Mouse (Mus musculus) limb, embryonic 13.5 days (tissue): ENCODE measurements around the gene Igdcc3. TPM values are rescaled to one million over a fixed set of nuclear protein-coding genes. Genes with fewer than 3 reads are reported as not detected.

Source experiments
- ATAC-seq: fragments of 200-750 bp; cut with Nextera tagmentation; 2 replicates; pipeline ENCODE4 v1.8.0; 2017; ENCODE audit warnings: low read depth, moderate number of reproducible peaks, moderate TSS enrichment; ENCODE audit not compliant: low FRiP score
- H3K27ac ChIP-seq: fragments of 300-500 bp; sonication (generic); 2 replicates; pipeline ENCODE4 v1.5.1; 2015; ENCODE audit warnings: inconsistent platforms, mild to moderate bottlenecking, moderate library complexity
- H3K27me3 ChIP-seq: fragments of 300-500 bp; sonication (generic); 2 replicates; pipeline ENCODE4 v1.6.1; 2015; ENCODE audit warnings: mild to moderate bottlenecking, inconsistent platforms
- H3K36me3 ChIP-seq: fragments of 300-500 bp; sonication (generic); 2 replicates; pipeline ENCODE4 v1.6.1; 2015; ENCODE audit warnings: inconsistent platforms, mild to moderate bottlenecking, moderate library complexity
- H3K4me1 ChIP-seq: fragments of 300-500 bp; sonication (generic); 2 replicates; pipeline ENCODE4 v1.6.1; 2015; ENCODE audit warnings: inconsistent platforms
- H3K4me2 ChIP-seq: fragments of 300-500 bp; sonication (generic); replicated peaks from 2 replicates; pipeline ENCODE4 v1.6.1; 2015; ENCODE audit warnings: inconsistent platforms, mild to moderate bottlenecking, moderate library complexity
- H3K4me3 ChIP-seq: fragments of 300-500 bp; sonication (generic); 2 replicates; pipeline ENCODE4 v1.5.1; 2015; ENCODE audit warnings: moderate library complexity, mild to moderate bottlenecking, inconsistent platforms
- H3K9ac ChIP-seq: fragments of 300-500 bp; sonication (generic); 2 replicates; pipeline ENCODE4 v1.6.1; 2015; ENCODE audit warnings: mild to moderate bottlenecking, inconsistent platforms
- H3K9me3 ChIP-seq: fragments of 300-500 bp; sonication (generic); 2 replicates; pipeline ENCODE4 v1.6.1; 2016; ENCODE audit warnings: inconsistent platforms
- WGBS: fragments of 180-500 bp; shearing (Covaris S2); methylation state at CpG from one replicate; pipeline ENCODE4 v1.1.7; 2015; 5-methylcytosine and 5-hydroxymethylcytosine counted together
- polyA plus RNA-seq: library from polyadenylated mRNA; unstranded; fragments of >200 nt; fragmentation: Nextera tagmentation; extraction: Ambion mirVana; gene quantifications from 2 replicates; pipeline ENCODE4 v1.2.1, GENCODE M21; 2015

Gene Igdcc3
- polyA plus RNA-seq, 1 experiment from 2014 or later = 1.2 TPM

DNA sequence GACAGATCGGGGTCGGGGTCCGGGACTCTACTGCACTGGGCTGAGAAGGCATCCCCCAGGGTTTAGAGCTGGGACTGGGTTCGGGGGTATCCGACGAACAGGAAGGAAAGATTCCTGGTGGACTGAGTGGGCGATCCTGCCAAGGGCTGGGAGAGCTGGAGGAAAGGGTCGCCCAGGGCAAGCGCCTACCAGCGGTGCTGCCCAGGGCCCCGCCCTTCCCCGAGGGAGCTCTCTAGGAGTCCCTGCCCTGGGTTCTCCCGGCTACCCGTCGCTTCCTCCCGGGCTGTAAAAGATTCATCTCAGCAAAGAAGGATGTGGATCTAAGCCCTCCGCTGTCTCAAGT lies 958 bp downstream of the Igdcc3 start:
- Histone ChIP-seq H3K36me3 (no peaks in the 10 kb centered on the region), H3K27me3 (peaks cover 59% of the 10 kb centered on the region), H3K9ac (peak overlapping the region; percentile 80), H3K4me2 (peak overlapping the region; percentile 98), H3K4me1 (peaks cover 17% of the 10 kb centered on the region), H3K9me3 (no peaks in the 10 kb centered on the region), H3K4me3 (peak overlapping the region; percentile 75), H3K27ac (peak overlapping the region; percentile 67; the same call in 1 of the 2 replicates)
- WGBS = under 1% methylated on average over 17 of the region's 17 CpGs
- peak; percentile 12; the same call in 1 of the 2 replicates for ATAC-seq

DNA sequence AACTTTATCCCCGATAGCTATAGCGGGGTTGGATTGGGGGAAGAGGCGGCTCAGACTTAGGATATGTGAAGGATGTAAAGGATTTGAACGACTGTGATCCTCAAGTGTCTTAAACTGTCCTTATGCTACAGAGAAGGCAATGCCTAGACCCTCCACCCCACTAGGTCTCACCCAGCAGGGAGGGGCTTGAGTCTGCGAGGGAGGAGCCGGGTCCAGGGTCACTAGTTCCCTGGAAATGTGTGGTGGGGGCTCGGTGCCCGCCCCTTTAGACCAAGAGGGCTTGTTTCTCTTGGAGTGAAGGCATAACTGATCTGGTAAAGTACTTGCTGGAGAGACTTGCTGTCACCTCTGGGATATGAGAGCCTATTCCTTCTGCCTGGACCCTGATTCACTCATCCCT lies 1.4 kb downstream of the Igdcc3 start:
- H3K27me3 ChIP-seq = peaks cover 59% of the 10 kb centered on the region
- 2% methylated on average over 8 of the region's 8 CpGs for whole genome bisulfite sequencing

DNA sequence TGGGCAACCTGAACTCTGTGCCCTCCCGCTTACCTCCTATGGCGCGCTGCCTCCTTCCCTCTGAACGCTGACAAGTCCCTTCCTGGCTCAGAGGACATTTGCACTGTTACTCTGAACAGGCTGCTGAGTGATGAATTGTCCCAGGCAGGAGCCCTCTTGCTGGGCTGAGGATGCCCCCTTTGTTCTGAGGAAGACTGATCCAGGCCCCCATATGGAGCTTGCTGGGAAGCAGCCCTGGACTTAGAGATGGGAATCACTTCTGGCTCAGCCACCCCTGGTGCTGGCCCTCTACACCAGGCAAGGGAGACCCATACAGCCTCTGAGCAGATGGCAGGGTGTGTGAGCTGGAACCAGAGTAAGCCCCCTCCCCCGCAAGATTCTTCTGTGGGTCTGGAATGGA lies 5.0 kb downstream of the Igdcc3 start:
- H3K4me3 ChIP-seq = no peak overlapping the region
- no peak overlapping the region for H3K4me2 ChIP-seq
- 76% methylated on average over 5 of the region's 5 CpGs for WGBS
- H3K27me3 ChIP-seq = peaks cover 31% of the 10 kb centered on the region
- no peaks in the 10 kb centered on the region for H3K36me3 ChIP-seq
- no peak overlapping the region for H3K27ac ChIP-seq
- no peak for ATAC-seq
- peaks cover 12% of the 10 kb centered on the region for H3K4me1 ChIP-seq
- no peaks in the 10 kb centered on the region for H3K9me3 ChIP-seq
- H3K9ac ChIP-seq = no peak overlapping the region

More for the DNA sequence above, 1.4 kb downstream of the Igdcc3 start:
- Histone ChIP-seq H3K9ac (peak overlapping the region; percentile 80), H3K36me3 (no peaks in the 10 kb centered on the region), H3K4me3 (peak overlapping the region; percentile 75), H3K9me3 (no peaks in the 10 kb centered on the region), H3K4me1 (peaks cover 17% of the 10 kb centered on the region), H3K27ac (no peak overlapping the region), H3K4me2 (peak overlapping the region; percentile 98)
- no peak for ATAC-seq

GRCm38 (mm10) chr9:65148507-65148906 lies 7.5 kb downstream of the Igdcc3 start:
- peaks cover 19% of the 10 kb centered on the region for H3K27me3 ChIP-seq
- H3K27ac ChIP-seq = no peak overlapping the region
- H3K36me3 ChIP-seq = no peaks in the 10 kb centered on the region
- H3K4me1 ChIP-seq = peaks cover 7% of the 10 kb centered on the region
- H3K9ac ChIP-seq = no peak overlapping the region
- ATAC-seq = no peak
- WGBS = 84% methylated on average over 7 of the region's 7 CpGs
- H3K4me2 ChIP-seq = no peak overlapping the region
- H3K9me3 ChIP-seq = no peaks in the 10 kb centered on the region
- H3K4me3 ChIP-seq = no peak overlapping the region

DNA sequence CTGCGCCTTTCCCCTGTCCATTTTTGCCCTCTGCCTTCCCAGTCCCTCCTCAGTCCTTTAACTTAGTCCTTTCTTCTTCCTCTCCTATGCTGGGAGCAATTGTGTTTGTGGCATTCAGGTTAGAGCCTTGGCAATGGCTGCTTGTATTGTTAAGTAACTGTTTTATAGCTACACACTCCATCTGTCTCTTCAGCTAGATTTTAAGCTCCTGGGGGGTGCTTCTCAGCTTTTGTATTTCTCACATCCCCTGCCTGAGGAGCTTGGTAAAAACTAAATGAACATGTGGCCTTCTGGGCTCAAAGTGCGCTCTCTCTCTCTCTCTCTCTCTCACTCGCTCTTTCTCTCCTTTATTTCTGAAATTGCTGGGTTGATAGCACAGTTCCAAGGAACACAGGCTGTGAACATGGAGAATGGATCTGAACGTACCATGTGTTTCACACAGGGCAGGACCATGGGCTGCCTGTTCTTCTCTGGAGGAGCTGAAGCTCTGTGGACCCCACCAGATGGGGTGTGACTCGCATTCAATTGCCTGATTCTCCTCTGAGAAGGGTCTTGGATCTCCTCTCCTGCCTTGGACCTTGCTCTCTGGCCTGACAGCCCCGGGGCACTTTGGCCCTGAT lies 11.8 kb downstream of the Igdcc3 start:
- Histone ChIP-seq H3K4me2 (no peak overlapping the region), H3K4me1 (peaks cover 28% of the 10 kb centered on the region), H3K27me3 (peaks cover 35% of the 10 kb centered on the region), H3K9me3 (no peaks in the 10 kb centered on the region), H3K4me3 (no peak overlapping the region), H3K27ac (peak overlapping the region; percentile 28; the same call in 1 of the 2 replicates), H3K36me3 (no peaks in the 10 kb centered on the region), H3K9ac (no peak overlapping the region)
- 50% methylated on average over 6 of the region's 6 CpGs for WGBS
- ATAC-seq = no peak

DNA sequence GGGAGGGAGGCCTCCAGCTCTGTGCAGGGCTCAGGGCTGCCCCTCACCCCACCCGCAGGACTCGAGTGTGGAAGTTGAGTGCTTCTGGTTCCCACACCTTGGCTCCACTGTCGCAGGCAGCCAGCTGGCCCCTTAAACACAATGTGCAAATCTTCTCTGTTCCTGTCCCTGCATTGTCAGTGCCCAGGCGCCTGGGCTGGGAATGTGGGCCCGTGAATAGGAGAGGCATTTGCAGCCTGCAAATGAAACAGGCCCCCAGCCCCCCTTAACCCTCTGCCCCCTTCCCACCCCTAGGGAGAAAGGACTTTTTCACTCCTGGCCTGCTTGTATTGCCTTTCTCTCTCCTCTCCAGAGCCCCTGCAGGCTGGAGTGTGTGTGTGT lies 12.3 kb downstream of the Igdcc3 start:
- H3K4me3 ChIP-seq = no peak overlapping the region
- H3K9ac ChIP-seq = no peak overlapping the region
- no peak overlapping the region for H3K4me2 ChIP-seq
- 2% methylated on average over 5 of the region's 5 CpGs for WGBS
- ATAC-seq = no peak
- H3K27ac ChIP-seq = peak overlapping the region; percentile 28; the same call in 1 of the 2 replicates
- H3K36me3 ChIP-seq = no peaks in the 10 kb centered on the region
- H3K27me3 ChIP-seq = peaks cover 40% of the 10 kb centered on the region
- no peaks in the 10 kb centered on the region for H3K9me3 ChIP-seq
- H3K4me1 ChIP-seq = peaks cover 28% of the 10 kb centered on the region

DNA sequence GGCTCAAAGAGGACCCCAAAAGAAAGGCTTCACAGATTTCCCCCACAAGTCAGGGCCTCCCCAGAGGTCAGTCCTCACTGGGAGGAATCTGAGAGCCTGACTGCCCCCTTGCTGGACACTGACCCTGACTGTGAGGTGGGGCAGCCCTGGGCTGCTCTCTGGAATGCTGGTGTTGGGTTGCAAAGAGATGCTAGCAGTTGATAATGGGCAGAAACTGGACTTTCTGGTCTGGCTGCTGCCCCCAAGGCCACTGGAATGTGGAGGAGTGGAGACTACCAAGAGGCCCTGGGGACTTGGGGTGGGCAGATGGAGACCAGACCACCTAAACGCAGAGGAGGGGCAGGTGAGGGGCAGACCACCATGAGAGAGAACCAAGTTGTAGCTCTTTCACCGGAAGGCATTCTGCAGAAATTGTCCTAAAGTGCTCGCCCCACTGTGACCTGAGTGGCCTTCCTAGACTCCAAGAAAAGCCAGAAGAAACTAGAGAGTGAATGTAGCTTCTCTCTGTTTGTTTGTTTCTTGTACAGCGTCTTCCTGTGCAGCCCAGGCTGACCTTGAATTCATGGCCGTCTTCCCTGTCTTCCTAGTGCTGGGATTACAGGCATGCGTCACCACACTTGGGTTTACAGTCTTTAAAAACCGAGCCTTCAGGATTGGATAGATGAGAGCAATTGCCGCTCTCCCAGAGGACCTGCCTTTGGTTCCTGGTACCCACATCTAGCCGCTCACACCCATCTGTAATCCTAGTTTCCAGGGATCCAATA lies 13.9 kb downstream of the Igdcc3 start:
- Histone ChIP-seq H3K4me1 (peaks cover 28% of the 10 kb centered on the region), H3K4me2 (no peak overlapping the region), H3K9me3 (no peaks in the 10 kb centered on the region), H3K4me3 (no peak overlapping the region), H3K9ac (no peak overlapping the region), H3K36me3 (no peaks in the 10 kb centered on the region), H3K27me3 (peaks cover 51% of the 10 kb centered on the region), H3K27ac (no peak overlapping the region)
- no peak for ATAC-seq
- 51% methylated on average over 9 of the region's 9 CpGs for WGBS

- Histone ChIP-seq H3K4me2 (no peak overlapping the region), H3K9ac (no peak overlapping the region), H3K27ac (no peak overlapping the region), H3K36me3 (no peaks in the 10 kb centered on the region), H3K9me3 (no peaks in the 10 kb centered on the region), H3K4me1 (peaks cover 28% of the 10 kb centered on the region), H3K4me3 (no peak overlapping the region), H3K27me3 (peaks cover 68% of the 10 kb centered on the region)
- WGBS = 8% methylated on average over 8 of the region's 8 CpGs
- ATAC-seq = no peak
Measured at GRCm38 (mm10) chr9:65156604-65157003, 15.6 kb downstream of the Igdcc3 start.

DNA sequence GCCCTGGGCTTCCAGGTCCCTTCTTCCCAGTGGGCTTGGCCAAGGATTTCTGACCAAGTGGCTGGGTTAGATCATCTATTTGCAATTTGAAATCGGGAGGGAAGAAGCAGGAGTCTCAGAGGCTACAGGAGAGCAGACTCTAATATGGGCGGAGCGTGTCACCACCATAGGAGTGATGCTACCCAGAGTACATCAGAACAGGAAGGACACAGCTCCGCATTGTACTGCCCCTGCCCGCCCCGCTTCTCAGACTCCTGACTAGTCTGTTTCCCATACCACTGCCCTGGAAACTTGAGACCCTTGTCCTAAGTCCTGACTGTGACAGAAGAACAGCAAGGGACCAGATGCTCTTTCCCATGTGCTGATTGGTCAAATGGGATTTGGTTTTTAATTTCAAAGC lies 16.6 kb downstream of the Igdcc3 start:
- no peaks in the 10 kb centered on the region for H3K9me3 ChIP-seq
- no peak overlapping the region for H3K4me2 ChIP-seq
- H3K4me1 ChIP-seq = peaks cover 35% of the 10 kb centered on the region
- no peak overlapping the region for H3K9ac ChIP-seq
- no peak for ATAC-seq
- peaks cover 78% of the 10 kb centered on the region for H3K27me3 ChIP-seq
- 41% methylated on average over 6 of the region's 6 CpGs for WGBS
- no peaks in the 10 kb centered on the region for H3K36me3 ChIP-seq
- H3K4me3 ChIP-seq = no peak overlapping the region
- no peak overlapping the region for H3K27ac ChIP-seq

DNA sequence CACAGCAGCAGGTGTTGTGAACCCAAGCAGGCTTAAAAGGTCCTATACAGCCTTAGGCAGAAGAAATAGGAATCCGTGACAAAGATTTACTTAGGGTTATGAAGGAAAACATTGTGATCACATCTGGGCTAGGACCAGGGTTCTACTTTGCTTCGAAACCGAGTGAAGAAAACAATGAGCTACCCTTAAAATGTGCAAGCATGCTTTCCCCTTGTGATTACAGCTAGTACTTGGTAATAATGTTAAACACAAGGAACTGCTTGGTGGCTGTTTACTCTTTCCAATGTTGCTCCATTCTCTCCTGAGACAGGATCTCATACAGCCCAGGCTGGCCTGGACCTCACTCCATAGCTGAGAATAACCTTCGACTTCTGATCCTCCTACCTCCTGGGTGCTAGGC lies 20.2 kb downstream of the Igdcc3 start:
- no peak overlapping the region for H3K4me2 ChIP-seq
- ATAC-seq = no peak
- no peaks in the 10 kb centered on the region; the same call in 1 of the 2 replicates for H3K9me3 ChIP-seq
- WGBS = 39% methylated on average over 4 of the region's 4 CpGs
- H3K36me3 ChIP-seq = no peaks in the 10 kb centered on the region
- no peak overlapping the region for H3K27ac ChIP-seq
- peaks cover 94% of the 10 kb centered on the region for H3K27me3 ChIP-seq
- H3K4me1 ChIP-seq = peaks cover 30% of the 10 kb centered on the region
- no peak overlapping the region for H3K4me3 ChIP-seq
- no peak overlapping the region for H3K9ac ChIP-seq

- H3K9ac ChIP-seq = no peak overlapping the region
- no peaks in the 10 kb centered on the region; the same call in 1 of the 2 replicates for H3K9me3 ChIP-seq
- H3K4me2 ChIP-seq = no peak overlapping the region
- peaks cover 30% of the 10 kb centered on the region for H3K4me1 ChIP-seq
- no peaks in the 10 kb centered on the region for H3K36me3 ChIP-seq
- peaks cover 94% of the 10 kb centered on the region for H3K27me3 ChIP-seq
- WGBS = 27% methylated on average over 8 of the region's 8 CpGs
- no peak overlapping the region for H3K4me3 ChIP-seq
- H3K27ac ChIP-seq = no peak overlapping the region
- no peak for ATAC-seq
Measured at GRCm38 (mm10) chr9:65161881-65162280, 20.9 kb downstream of the Igdcc3 start.

GRCm38 (mm10) chr9:65162711-65163639 lies 22.0 kb downstream of the Igdcc3 start:
- ATAC-seq = no peak

More at GRCm38 (mm10) chr9:65162711-65163639, 22.0 kb downstream of the Igdcc3 start:
- no peaks in the 10 kb centered on the region; the same call in 1 of the 2 replicates for H3K9me3 ChIP-seq
- no peaks in the 10 kb centered on the region for H3K36me3 ChIP-seq
- 1% methylated on average over 53 of the region's 69 CpGs for WGBS
- peaks cover 23% of the 10 kb centered on the region for H3K4me1 ChIP-seq
- H3K4me2 ChIP-seq = peak overlapping the region; percentile 82
- H3K9ac ChIP-seq = peak overlapping the region; percentile 62
- no peak overlapping the region for H3K27ac ChIP-seq
- H3K4me3 ChIP-seq = peak overlapping the region; percentile 48
- H3K27me3 ChIP-seq = peaks cover 95% of the 10 kb centered on the region
